Mouse (Mus musculus) forelimb bud, embryonic 11.5 days (tissue): ENCODE data around the gene Trpv2.
A peak's percentile ranks its signal among the peaks of the same experiment; 100 is the strongest.

Experiments used
- DNase-seq: peaks from one replicate; pipeline ENCODE4 v3.0.0-alpha.2; 2012; ENCODE audit warnings: low read depth, low spot score

Trpv2 gene

DNA sequence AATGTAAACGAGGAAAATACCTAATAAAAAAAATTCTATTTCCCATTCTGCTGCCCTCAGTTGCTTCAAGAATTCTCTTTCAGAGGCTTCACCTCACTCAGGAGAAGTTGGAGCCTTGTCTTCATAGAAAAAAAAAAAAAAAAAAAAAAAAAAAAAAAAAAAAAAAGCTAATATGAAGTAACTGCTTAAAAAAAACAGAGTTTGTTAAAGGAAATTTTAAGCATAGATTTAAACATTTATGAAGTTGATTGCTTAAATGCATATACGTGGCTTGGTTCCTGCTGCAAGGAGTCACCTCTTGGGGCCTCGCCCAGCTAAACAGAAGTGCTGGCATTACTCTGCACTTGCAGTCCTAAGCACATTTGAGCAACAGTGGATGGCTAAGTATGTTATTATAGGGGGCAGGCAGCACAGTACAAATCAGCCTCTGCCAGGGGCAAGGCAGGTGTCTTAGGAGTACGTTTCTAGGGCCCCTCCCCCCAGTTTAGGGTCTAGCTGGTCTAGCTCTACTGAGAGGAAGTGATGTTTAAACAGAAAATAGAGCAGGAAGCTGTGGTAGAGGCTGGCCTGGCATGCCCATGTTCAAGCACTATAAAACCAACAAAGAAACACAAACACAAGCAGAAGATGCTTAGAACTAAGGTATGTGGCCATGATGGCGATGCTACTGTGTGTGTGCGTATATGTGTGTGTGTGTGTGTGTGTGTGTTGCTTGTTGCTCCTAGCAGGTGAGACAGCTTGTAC lies at the start of gene Trpv2:
Trpv2 (plus strand) TSS at position 528 of the 744 bp plus-strand sequence.
- no peak for DNase-seq

DNA sequence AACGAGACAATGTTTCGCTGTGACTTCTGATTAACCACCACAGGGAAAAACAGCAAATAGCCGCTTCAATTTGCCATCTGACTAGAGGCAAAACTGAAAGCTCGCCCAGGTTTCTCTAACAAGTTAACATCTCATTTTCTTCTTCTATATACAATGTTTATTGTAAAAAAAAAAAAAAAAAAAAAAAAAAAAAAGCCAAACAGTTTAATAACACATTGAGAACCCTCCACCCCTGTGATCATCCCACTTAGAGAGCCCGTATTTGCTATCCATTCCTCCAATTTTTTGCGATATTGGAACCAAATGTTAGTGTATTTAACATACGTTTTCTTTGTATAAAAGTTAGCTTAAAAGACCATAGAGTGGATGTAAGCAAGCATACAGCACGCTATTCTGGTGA lies 37.2 kb upstream of the Trpv2 start:
- no peak for DNase-seq

DNA sequence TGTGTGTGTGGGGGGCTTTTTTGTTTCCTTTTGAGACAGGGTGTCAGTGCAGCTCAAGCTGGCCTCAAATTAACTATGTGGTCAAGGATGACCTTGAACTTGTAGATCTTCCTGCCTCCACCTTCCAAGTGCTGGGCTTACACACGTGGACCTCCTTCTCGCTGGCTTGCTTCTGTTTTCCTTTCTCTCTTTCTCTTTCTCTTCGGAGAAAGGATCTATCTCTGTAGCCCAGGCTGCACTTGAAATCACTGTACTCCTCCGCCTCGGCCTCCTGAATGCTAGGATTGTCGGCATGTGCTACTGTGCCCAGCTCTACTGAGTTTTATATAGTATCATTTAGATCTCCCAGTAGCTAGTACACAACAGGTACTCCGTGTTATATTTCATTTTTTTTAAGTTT lies 36.7 kb upstream of the Trpv2 start:
- DNase-seq = no peak

DNA sequence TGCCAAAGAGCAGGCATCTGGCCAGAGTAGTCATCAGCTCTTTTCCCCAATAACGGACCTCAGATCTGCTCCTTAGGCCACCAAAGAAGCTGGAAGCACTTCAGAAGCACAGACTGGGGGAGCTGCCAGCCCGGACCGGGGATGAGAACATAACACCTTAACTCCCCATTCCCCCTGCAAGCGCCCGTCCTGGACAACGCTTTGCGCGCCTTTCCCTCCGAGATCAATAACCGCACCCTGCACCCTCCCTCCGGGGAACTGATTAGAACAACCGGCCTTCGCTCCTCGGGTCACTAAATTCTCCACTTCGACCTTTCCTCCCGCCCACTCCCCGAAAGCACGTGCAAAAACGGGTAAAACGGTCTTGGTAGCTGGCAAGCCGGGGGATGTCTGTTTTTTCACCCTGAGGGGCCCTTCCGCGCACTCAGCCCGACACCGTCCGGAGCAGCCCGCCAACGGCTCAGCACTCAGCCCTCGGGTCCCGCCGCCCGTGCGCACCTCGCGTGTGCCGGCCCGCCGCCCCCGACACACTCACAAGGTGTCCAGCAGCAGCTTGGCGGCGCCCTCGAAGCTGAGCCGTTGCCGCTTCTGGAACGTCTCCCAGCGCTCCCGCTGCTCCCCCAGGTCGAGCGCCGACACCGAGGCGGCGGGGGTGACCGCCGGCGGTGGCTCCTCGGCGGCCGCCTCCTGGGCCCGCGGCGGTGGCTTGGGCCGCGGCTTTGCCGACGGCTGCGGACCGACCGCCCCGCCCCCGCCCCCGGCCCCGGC lies 35.8 kb upstream of the Trpv2 start:
- no peak for DNase-seq

DNA sequence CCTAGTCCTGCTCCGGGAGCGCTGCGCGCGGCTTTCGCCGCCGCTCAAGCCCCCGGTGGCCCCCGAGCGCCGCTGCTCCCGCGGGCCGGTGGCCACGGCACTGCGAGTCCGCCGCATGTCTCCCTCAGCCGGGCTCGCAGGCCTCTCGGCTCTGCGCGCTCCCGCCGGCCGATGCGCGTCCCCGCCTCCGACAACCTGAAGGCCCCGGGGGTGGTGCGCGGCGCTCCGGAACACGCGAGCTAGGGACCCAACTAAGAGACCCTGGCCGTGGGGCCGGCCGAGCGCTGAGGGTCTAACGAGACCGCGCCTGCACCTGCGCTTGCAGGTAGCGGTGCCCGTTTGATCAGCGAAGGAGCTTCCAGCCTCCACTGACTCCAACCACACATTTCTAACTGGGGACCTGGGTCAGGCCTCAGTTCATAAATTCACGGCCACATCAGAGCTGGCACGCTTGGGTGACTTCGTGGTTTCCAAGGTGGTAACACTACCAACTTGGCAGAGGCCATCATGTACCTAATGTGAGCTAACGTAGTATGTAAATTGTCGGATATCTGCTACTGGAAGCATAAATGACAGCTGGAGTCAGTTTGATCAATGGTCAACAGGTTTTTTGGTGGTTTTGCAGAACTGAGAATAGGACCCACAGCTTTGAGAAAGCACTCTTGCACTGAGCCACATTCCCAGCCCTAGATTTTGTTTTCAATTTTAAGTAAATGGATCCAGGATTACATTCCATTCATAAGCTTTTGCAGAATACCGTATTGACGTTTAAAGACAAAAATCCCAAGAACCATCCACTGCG lies 35.0 kb upstream of the Trpv2 start, which contains the start of gene Cenpv:
Cenpv (minus strand) TSS at position 173 of the 802 bp plus-strand sequence.
- DNase-seq = no peak

DNA sequence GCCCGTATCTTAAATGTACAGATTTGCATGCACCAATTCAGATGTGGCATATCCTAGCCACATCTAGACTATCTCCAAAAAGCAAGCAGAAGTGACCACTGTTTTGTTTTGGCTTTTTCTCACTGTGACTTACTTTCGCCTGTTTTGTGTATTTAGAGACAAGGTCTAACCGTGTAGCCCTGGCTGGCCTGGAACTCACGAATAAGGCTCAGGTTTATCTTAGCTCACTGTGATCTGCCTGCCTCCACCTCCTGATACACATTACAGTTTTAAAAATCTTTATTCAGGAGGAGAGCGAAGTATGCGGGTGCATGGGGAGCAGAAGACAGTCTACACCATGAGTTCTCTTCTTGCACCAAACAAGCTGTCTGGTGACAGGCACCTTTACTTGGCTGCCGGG lies 34.1 kb upstream of the Trpv2 start:
- DNase-seq = no peak

DNA sequence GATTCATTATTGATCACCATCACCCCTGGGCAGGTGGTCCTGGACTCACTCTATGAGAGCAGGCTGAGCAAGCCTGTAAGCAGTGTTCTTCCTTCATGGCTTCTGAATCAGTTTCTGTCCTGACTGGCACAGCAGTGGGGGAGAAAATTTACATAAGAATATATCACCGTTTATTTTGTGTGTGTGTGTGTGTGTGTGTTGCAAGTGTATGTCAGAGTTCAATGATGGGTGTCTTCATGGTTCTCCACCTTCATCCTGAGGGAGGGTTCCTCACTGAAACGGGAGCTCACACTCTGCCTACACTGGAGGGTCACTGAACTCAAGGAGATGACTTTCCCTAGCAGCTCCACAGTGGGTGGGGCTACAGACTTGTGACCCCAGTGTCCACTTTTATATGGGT lies 33.3 kb upstream of the Trpv2 start:
- DNase-seq = no peak

DNA sequence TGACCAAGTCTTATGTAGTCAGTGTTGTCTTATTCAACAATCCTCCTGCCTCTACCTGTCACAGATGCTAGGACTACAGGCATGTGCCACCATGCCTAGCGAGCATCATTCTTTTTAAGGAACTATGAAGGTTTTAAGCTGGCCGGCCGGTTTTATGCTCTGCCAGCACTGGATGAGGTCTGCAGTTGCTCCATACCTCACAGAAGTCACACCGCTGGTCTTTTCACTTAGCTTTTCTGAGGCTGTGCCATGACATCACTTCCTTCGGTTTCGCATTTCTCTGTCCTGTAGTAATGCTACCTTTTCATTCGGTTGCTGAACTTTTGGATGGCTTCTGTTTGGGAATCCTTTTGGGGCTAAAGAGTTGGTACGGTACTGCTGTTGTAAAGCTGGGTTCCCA lies 32.7 kb upstream of the Trpv2 start:
- DNase-seq = no peak

DNA sequence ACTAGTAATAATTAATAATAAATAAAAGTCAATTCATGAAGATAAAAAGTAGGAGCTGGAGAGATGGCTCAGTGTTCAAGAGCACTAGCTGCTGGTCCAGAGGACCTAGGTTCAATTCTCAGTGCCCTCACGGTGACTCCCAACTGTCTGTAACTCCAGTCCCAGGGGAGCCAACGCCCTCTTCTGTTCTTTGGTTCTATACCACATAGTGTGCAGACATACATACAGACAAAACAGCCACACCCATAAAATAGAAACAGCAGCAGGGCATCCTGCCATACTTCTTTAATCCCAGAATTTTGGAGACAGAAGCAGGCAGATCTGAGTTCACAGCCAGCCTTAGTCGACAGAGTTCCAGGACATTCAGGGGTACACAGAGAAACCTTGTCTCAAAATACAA lies 30.3 kb upstream of the Trpv2 start:
- no peak for DNase-seq

DNA sequence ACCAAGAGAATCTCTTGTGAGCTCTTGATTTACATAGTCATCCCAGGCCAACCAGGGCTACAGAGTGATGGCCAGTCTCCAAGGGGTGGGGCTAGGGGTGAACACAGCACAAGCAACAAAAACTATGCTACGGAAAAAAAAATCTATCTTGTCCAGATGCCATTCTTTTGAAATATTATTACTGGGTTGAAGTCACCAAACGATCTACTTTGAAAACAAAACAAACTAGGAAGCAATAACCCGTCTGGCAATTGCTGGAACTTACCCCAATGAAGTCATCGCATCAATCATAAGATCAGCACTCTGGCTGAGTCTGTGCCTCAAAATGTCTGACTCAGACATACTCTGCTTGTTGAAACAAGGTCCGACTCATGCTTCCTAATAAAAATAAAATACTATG lies 24.5 kb upstream of the Trpv2 start:
- no peak for DNase-seq

DNA sequence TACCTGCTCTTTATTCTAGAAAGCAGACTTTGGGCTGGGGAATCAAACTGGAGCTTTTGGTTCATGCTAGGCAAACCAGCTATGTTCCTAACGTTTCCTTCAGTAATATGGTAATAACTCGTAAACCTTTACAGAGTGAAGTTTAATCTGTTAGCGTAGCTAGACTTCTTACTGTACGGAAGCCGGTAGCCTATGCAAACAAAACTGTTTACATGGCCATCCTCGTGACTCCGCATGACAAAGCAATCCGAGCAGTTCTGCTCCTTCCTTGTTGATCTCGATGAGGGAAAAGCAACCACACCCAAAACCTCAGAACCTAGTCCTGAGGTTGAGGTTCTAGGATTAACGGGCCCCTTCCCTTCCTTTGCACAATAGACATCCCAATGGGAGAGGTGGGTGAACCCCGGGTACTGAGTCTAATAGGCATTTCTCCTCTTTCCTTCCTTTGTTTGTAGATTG lies 24.0 kb upstream of the Trpv2 start:
- no peak for DNase-seq

DNA sequence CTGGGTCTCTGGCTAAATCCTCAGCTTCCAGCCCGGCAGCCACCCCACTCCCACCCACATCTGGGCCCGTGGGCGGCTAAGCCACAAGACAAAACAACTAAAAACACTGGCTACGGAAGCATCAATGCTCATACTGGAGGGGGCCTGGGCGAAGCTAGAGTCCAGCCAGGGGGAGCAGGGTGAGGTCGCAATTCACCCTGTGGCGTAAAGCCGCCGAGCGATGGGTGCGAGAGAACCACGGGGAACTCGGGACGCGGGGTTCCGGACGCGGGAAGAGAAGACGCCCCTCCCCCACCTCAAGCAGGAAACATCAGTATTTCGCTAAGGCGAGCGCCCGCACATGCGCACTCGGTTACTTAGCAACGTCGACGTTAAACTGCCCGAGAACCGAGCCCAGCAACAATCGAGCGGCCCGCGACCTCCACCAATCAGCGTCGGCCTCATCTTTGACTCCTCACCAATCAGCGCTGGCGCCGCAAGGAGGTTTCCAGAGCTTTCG lies 23.5 kb upstream of the Trpv2 start, which contains the start of gene Ubb:
Ubb (plus strand) TSS at position 445 of the 499 bp plus-strand sequence.
- DNase-seq = peak; percentile 100

DNA sequence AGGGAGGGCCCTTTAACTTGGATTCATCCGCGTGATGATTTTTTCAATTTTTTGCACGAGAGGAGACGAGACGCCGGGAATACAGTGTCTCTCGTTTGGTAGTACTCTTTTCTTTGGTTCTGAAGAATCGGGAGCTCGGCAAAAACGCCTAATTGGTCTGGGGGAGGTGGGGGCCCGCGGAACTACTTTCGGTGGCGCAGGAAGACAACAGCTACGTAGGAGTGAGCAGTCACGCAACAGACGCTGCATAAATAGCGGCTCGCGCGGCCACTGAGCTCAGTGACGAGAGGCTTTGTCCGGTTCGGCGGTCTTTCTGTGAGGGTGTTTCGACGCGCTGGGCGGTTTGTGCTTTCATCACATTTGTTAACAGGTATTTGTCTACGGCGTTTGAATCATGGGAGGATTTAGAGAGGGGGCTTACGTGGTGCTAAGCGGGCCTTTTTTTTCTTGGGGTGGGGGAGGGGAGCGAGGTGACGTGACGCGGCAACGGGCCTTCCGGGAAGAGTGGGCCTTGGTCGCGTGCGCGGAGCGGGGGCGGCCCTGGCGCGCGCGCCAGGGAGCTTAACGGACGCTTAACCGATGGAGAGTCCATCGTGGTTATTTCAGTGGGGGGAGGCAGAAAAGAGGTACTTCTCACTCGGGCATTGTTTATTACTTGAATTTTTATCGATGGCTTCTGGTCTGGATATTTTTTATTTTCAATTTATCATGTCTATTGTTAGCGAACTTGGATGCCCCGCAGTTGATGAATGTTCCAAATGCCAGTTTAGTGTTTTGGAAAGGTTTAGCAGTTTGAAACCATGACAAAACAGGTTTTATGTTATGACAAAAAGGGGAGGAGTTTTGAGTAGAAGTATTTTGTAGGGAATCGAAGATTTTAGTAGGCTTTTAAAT lies 22.8 kb upstream of the Trpv2 start:
- DNase-seq = peak; percentile 88

DNA sequence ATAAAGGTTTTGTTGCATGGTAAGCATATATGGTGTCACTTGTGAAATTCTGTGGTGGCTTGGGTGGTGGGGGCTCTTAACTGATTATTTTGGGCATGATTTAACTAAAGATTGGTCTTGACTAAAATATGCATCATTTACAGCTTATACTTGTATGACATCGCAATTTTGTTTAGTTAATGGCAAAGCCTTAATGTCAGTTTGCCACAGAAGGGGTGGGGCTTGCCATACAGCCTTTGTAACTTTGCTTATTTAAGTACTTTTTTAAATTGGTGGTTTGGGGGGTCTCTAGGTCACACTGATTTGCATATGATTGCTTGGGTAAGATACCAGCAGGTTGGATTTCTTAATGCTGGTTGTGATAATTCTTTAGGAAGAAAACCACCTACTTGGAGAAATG lies 21.1 kb upstream of the Trpv2 start:
- no peak for DNase-seq

DNA sequence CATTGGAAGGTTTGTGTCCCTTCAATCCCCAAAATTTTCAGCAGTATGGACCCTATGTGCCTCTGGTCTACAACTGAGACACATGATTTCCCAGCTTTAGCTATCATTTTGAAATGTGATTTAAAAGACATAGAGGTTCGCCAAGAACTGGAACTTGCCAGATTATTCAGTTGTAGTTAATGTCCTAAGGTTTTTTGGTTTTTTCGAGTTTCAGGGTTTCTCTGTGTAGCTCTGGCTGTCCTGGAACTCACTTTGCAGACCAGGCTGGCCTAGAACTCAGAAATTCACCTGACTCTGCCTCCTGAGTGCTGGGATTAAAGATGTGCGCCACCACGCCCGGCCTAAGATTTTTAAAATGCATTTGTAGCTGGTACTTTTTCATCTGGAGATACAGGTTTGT lies 20.7 kb upstream of the Trpv2 start:
- DNase-seq = no peak

DNA sequence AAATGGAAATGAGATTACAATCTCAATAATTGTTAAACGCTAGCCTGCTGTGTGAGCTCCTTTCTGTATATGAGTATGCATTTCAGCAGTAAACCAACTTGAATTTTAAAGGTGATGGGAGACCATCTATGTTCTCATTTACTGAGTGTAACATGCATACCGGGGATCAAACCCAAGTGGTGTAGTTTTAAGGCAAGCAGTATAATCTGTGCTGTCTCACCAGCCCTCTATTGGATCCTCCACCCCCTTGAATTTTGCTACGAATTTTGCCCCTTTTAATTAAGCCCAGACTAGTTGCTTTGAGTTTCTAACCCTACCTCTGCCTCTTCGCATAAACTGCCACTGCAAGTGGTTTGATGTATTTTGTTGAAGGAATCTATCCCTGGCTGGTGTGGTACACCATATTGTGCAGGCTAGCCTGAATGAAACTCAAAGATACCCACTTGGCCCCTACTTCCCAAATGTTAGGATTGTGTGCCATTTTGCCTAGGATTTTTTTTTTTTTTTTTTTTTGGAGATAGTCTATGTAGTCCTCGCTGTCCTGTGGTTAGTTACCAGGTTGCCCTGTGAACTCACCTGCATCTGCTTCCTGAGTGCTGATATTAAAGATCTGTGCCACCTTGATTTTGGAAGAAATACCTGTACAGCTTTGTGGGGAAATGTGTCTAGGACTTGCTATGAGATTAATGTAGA lies 20.0 kb upstream of the Trpv2 start:
- no peak for DNase-seq

DNA sequence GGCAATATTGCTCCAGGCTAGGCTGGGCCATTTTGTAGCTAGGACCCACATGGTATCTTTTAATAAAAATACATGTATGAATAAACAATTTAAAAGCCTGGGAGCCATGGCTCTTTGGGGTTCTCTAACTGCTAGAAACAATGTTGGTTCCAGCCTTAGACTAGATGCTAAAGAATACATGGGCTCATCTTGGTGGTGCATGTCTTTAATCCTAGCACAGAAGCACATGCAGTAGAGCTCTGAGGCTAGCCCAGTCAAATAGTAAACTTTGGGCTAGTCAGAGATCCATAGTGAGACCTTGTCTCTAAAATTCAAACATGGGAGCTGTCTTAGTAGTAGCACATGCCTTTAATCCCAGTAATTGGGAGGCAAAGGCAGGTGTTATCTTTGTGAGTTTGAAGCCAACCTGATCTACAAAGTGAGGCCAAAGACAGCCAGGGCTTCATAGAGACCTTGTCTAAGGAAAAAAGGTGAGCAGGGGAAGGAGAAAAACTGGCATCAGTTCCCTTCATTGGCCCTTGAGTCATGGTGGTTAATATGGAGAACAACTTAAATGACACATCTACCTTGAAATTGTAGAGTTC lies 19.3 kb upstream of the Trpv2 start:
- no peak for DNase-seq

DNA sequence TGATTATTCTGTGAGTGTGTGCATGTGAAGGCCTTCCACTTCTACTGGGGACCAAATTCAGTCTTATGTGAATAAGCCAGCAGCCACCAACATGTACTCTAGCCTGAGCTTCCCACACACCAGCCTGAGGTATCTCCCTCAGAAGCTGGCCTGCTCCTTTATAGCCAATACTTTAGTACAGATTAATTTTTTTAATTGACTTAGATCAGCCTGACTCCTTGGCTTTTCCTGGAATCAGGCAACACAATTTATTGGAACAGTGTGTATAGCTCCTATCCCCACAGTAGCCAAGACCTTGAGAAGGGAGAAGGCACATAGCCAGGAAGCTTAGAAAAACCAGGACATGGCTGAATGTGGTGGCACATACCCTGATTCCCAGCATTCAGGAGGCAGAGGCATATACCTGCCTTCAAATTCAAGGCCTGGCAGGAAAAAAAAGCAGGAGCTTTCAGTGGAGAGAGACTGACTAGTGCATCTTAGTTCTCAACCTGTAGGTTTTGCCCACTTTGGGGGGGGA lies 18.3 kb upstream of the Trpv2 start:
- no peak for DNase-seq

DNA sequence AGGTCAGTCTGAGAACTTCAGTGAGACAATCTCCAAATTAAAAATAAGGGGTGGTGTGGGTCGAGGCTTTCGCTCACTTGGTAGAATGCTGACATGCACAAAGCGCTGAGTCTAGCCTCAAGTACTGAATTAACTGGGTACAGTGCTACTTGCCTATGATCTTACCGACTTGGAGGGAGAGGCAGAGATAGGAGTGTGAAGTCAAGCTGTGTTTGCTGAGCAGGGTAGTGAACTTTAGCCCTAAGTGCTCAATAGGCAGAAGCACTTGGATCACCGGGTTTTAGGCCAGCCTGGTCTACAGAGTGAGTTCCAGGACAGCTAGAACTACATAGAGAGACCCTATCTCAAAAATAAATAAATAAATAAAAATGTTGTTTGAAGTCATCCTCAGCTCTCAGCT lies 17.1 kb upstream of the Trpv2 start:
- DNase-seq = no peak

DNA sequence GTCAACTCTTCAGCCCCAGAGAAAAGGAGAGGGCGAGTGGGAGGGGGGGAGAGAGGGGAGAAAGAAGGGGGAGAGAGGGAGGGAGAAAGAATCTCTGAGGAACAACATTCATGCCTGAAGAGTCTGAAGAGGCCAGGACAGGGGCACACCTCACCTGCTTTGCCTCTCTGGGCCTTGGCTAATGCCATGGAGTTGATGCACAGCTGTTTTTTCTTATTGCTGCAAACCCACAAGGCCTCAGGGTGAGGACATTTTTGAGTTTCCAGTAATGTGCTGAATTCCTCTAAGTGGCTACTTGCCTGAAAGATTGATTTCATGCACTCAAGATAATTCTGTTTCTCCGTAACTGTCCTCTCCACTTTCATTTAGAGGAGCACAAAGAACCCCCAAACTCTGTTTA lies 16.1 kb upstream of the Trpv2 start:
- DNase-seq = no peak
